ENCODE assay signal across 10 mouse cellular contexts in the genomic region with DNA sequence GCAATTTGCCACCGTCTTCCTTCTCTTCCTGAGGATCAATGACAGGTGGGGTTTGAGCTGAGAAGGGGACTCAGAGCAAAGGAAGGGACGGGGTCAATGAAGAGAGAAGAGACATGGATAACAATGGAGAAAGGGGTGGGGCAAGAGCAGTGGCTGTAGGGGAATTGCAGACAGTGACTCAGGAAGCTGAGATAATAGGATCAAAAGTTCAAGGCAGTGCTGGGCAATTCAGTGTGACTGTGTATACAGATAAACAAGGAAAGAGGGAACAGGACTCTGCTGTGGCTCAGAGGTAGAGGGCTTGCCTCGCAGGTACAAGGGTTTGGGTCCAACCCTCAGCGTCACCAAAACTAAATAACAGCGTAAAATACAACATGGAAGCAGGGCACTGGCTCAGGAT. TPM values are rescaled to one million over a fixed set of nuclear protein-coding genes. Genes with fewer than 3 reads are reported as not detected.
A peak's percentile ranks its signal among the peaks of the same experiment; 100 is the strongest.
DNase-seq lines count a peak whose midpoint lies in the region; ATAC-seq and TF ChIP-seq lines count a peak whose summit lies in the region.
"Had no signal": no experiment of that assay in that cellular context is flagged by ENCODE, and none has a peak within 500 bp of the region (broad histone marks: within the 10 kb centered on the region; RNA-seq: fewer than 3 reads in every experiment).

No protein-coding gene starts in this region.

- H3K27me3 ChIP-seq in heart, postnatal 0 days (ENCODE audit: control insufficient read depth, insufficient read depth, low read length): 0 out of 2 replicates have a peak, but pooled peaks cover 9% of the 10 kb centered on the region
- no peaks in the 10 kb centered on the region for H3K27me3 ChIP-seq in forebrain, embryonic 11.5 days (ENCODE audit: control insufficient read depth, insufficient read depth, low read length)
- H3K27me3 ChIP-seq in liver, postnatal 0 days (ENCODE audit: insufficient read depth, low read length): 0 out of 2 replicates have a peak, but pooled peaks cover 3% of the 10 kb centered on the region

- no peak for DNase-seq in heart, postnatal 0 days (ENCODE audit: low spot score)
- no peak for DNase-seq in heart, adult 8-10 months (ENCODE audit: low spot score)
- peak; percentile 68 for DNase-seq in ES-CJ7 (ENCODE audit: low read depth, low spot score)
- no peak for DNase-seq in forebrain, embryonic 11.5 days (ENCODE audit: low spot score)
- DNase-seq in liver, postnatal 0 days: no peak
- no peak for DNase-seq in ovary, adult 18-20 months (ENCODE audit: low spot score)
- DNase-seq in left cerebral cortex, postnatal 14 days (ENCODE audit: low spot score in 2 of 2): no peak
- no peak for DNase-seq in cerebellum, postnatal 10 days

- intact Hi-C loops in left cerebral cortex, postnatal 14 days (cut with DNase I): loop anchor here (1.0 kb wide), 2 partner anchors 77 to 94 kb away; no protein-coding TSS in a partner anchor

- H3K9ac ChIP-seq in heart, postnatal 0 days (replicated peaks; ENCODE audit: low read depth, low read length): no peak overlapping the region
- no peak overlapping the region for H3K9ac ChIP-seq in forebrain, embryonic 11.5 days (ENCODE audit: low read length)
- no peak overlapping the region for H3K9ac ChIP-seq in liver, postnatal 0 days (replicated peaks)

- no peaks in the 10 kb centered on the region for H3K9me3 ChIP-seq in heart, postnatal 0 days (replicated peaks; ENCODE audit: control insufficient read depth, low read length)
- H3K9me3 ChIP-seq in forebrain, embryonic 11.5 days (ENCODE audit: control insufficient read depth, low read length): no peaks in the 10 kb centered on the region
- no peaks in the 10 kb centered on the region for H3K9me3 ChIP-seq in liver, postnatal 0 days (ENCODE audit: low read length)
- H3K9me3 ChIP-seq: G1E had no signal

- no peaks in the 10 kb centered on the region for H3K4me1 ChIP-seq in heart, postnatal 0 days (ENCODE audit: control insufficient read depth, insufficient read depth)
- peaks cover 5% of the 10 kb centered on the region; the same call in 1 of the 2 replicates for H3K4me1 ChIP-seq in forebrain, embryonic 11.5 days (replicated peaks; ENCODE audit: control insufficient read depth, insufficient read depth, low read length)
- H3K4me1 ChIP-seq in liver, postnatal 0 days (ENCODE audit: insufficient read depth): no peaks in the 10 kb centered on the region

- TF ChIP-seq CTCF in heart, postnatal 0 days (IDR thresholded peaks at IDR 0.05; ENCODE audit: low read depth): no peak
- TF ChIP-seq CTCF in liver, postnatal 0 days (IDR thresholded peaks at IDR 0.05; ENCODE audit: low read depth): no peak

- peak; percentile 15; the same call in 1 of the 2 replicates for ATAC-seq in heart, postnatal 0 days (ENCODE audit: insufficient read depth, low read depth)
- ATAC-seq in forebrain, embryonic 11.5 days (replicated peaks; ENCODE audit: low FRiP score): 0 out of 2 replicates have a peak, but pooled peaks have one; percentile 2
- ATAC-seq in liver, postnatal 0 days: peak; percentile 43; the same call in 1 of the 2 replicates

- H3K36me3 ChIP-seq in heart, postnatal 0 days (replicated peaks; ENCODE audit: control insufficient read depth, insufficient read depth, low read length): no peaks in the 10 kb centered on the region
- H3K36me3 ChIP-seq in forebrain, embryonic 11.5 days (ENCODE audit: control insufficient read depth, insufficient read depth, low read length): no peaks in the 10 kb centered on the region
- no peaks in the 10 kb centered on the region for H3K36me3 ChIP-seq in liver, postnatal 0 days (replicated peaks; ENCODE audit: insufficient read depth, low read length)
- H3K36me3 ChIP-seq: G1E had no signal

- no peak overlapping the region for H3K4me3 ChIP-seq in heart, postnatal 0 days (ENCODE audit: low read depth, low read length)
- H3K4me3 ChIP-seq in forebrain, embryonic 11.5 days (ENCODE audit: low read depth, low read length): no peak overlapping the region
- H3K4me3 ChIP-seq in liver, postnatal 0 days (ENCODE audit: low read depth, low read length): no peak overlapping the region

- no peak overlapping the region for H3K27ac ChIP-seq in heart, postnatal 0 days (ENCODE audit: low read depth)
- H3K27ac ChIP-seq in forebrain, embryonic 11.5 days (ENCODE audit: low read depth, low read length): no peak overlapping the region
- no peak overlapping the region for H3K27ac ChIP-seq in liver, postnatal 0 days (ENCODE audit: low read depth)

- H3K4me2 ChIP-seq in heart, postnatal 0 days (ENCODE audit: low read depth, low read length): peak overlapping the region; percentile 42
- H3K4me2 ChIP-seq in forebrain, embryonic 11.5 days (ENCODE audit: low read depth, low read length, severe bottlenecking): no peak overlapping the region
- H3K4me2 ChIP-seq in liver, postnatal 0 days (ENCODE audit: low read depth, low read length): peak overlapping the region; percentile 44

- no peak for TF ChIP-seq EP300 in heart, postnatal 0 days (IDR thresholded peaks at IDR 0.05; ENCODE audit: low read depth)
- no peak for TF ChIP-seq EP300 in liver, postnatal 0 days (IDR thresholded peaks at IDR 0.05; ENCODE audit: low read depth)

- 32% methylated on average over 5 of the region's 5 CpGs for WGBS in heart, postnatal 0 days
- WGBS in forebrain, embryonic 11.5 days: 46% methylated on average over 5 of the region's 5 CpGs
- 36% methylated on average over 5 of the region's 5 CpGs for WGBS in liver, postnatal 0 days (ENCODE audit: insufficient replicate concordance)

RNA-seq across cellular contexts. Expression of a gene that starts 22.8 kb away (rescaled TPM):
- 0.15 and 2.1 TPM in 2 replicates for total RNA-seq in heart, postnatal 0 days (2014; rRNA removed; ENCODE audit: low replicate concordance)
- 0.33 and 0.43 TPM in 2 replicates for polyA plus RNA-seq in heart, postnatal 0 days (2015; fragmentation: Nextera tagmentation; extraction: Ambion mirVana)
- 1 to 10 TPM in 1 of 4 experiments, under 1 TPM in 3; 0.25 to 1.7 (median 0.40) TPM for total RNA-seq in heart, adult 8-10 months (2022)
- 0.11 TPM in 1 of 2 replicates, not detected in the other for polyA plus RNA-seq in forebrain, embryonic 11.5 days (2014; fragmentation: Nextera tagmentation; extraction: Ambion mirVana)
- 0.07 and 0.08 TPM in 2 replicates for polyA plus RNA-seq in liver, postnatal 0 days (2015; fragmentation: Nextera tagmentation; extraction: Ambion mirVana)
- 1 to 10 TPM; 2.1 to 2.2 TPM for total RNA-seq in left cerebral cortex, postnatal 14 days (2021)
- polyA plus RNA-seq: G1E had no signal

RNA-seq across cellular contexts. Expression of a gene that starts 25.7 kb away (rescaled TPM):
- 1.7 TPM in 1 of 2 replicates, not detected in the other for total RNA-seq in heart, postnatal 0 days (2014; rRNA removed; ENCODE audit: low replicate concordance)
- polyA plus RNA-seq in heart, postnatal 0 days (2015; fragmentation: Nextera tagmentation; extraction: Ambion mirVana): 0.10 TPM in 1 of 2 replicates, not detected in the other
- total RNA-seq in heart, adult 8-10 months (2022): under 1 TPM; 0.14 to 0.47 (median 0.19) TPM
- polyA plus RNA-seq in forebrain, embryonic 11.5 days (2014; fragmentation: Nextera tagmentation; extraction: Ambion mirVana): not detected in 2 replicates
- polyA plus RNA-seq in liver, postnatal 0 days (2015; fragmentation: Nextera tagmentation; extraction: Ambion mirVana): 0.07 TPM in 1 of 2 replicates, not detected in the other
- not detected for total RNA-seq in left cerebral cortex, postnatal 14 days (2021)
- total RNA-seq: G1E; liver, adult 2 months had no signal
- polyA plus RNA-seq: G1E; liver, adult 2 months had no signal

RNA-seq across cellular contexts. Expression of a gene that starts 29.2 kb away (rescaled TPM):
- 58.9 and 60.1 TPM in 2 replicates for total RNA-seq in heart, postnatal 0 days (2014; rRNA removed; ENCODE audit: low replicate concordance)
- 30.5 and 35.1 TPM in 2 replicates for polyA plus RNA-seq in heart, postnatal 0 days (2015; fragmentation: Nextera tagmentation; extraction: Ambion mirVana)
- total RNA-seq in heart, adult 8-10 months (2022): 10 to 100 TPM; 17.1 to 20.9 (median 19.0) TPM
- 99.2 and 101 TPM in 2 replicates for polyA plus RNA-seq in forebrain, embryonic 11.5 days (2014; fragmentation: Nextera tagmentation; extraction: Ambion mirVana)
- polyA plus RNA-seq in liver, postnatal 0 days (2015; fragmentation: Nextera tagmentation; extraction: Ambion mirVana): 18.3 and 19.5 TPM in 2 replicates
- total RNA-seq in left cerebral cortex, postnatal 14 days (2021): 10 to 100 TPM; 41.2 to 43.7 TPM

RNA-seq across cellular contexts. Expression of a gene that starts 57.1 kb away (rescaled TPM):
- total RNA-seq in heart, postnatal 0 days (2014; rRNA removed; ENCODE audit: low replicate concordance): 12.3 and 46.3 TPM in 2 replicates
- 6.6 and 7.2 TPM in 2 replicates for polyA plus RNA-seq in heart, postnatal 0 days (2015; fragmentation: Nextera tagmentation; extraction: Ambion mirVana)
- total RNA-seq in heart, adult 8-10 months (2022): 1 to 10 TPM; 3.9 to 5.7 (median 5.3) TPM
- 13.3 and 13.9 TPM in 2 replicates for polyA plus RNA-seq in forebrain, embryonic 11.5 days (2014; fragmentation: Nextera tagmentation; extraction: Ambion mirVana)
- polyA plus RNA-seq in liver, postnatal 0 days (2015; fragmentation: Nextera tagmentation; extraction: Ambion mirVana): 3.9 and 4.3 TPM in 2 replicates
- 1 to 10 TPM; 6.3 to 6.5 TPM for total RNA-seq in left cerebral cortex, postnatal 14 days (2021)
